Mouse (Mus musculus): ENCODE data around the gene Focad. TPM values are rescaled to one million over a fixed set of nuclear protein-coding genes. Genes with fewer than 3 reads are reported as not detected.
"Not testable (repeated sequence)": the region's sequence is repeated elsewhere in the genome, so short reads cannot be mapped to it uniquely, and the experiment has no call there.

Gene Focad
- total RNA-seq, 2 experiments from 2014 or later: 25.8 to 26.3 TPM

DNA sequence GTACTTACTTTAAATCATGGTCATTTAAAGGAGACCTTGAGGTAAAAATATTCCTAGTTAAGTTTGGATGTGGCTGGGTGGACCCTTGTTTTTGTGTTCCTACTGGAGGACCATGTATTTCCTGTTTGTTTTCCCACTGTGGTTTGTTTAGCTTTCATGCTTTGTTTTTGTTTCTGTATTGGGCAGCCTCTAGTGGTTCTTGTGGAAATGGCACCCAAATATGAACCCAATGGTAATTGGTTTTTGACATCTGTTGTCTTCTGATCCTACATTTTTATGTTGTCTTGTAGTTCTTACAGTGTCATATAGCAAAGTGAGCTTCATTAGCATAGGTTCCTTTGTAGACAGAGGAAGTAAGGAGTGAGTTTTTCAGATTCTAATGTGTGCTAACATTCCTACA, 207.9 kb downstream of the Focad start:
- DNase-seq: peak in 1 of 2 experiments; percentile 15

DNA sequence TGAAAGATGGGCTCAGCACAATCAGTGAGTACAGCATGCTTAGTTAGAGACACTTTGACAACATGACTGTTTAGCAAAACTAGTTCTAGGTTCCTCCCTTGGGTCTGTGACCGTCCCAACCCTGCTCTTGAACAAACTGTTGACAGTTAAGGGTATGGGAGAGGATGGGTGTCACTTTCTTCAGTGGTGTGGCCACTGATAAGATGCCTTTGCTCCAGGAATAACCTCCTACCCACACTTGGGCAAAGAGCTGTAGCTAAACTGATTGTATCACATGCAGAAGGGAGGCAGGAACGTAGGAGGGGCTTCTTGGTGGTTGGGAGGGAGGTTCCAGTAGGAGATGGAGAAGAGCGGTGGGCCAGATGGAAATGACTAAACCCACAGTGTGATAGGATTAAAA, 213.3 kb downstream of the Focad start:
- DNase-seq: no peak

DNA sequence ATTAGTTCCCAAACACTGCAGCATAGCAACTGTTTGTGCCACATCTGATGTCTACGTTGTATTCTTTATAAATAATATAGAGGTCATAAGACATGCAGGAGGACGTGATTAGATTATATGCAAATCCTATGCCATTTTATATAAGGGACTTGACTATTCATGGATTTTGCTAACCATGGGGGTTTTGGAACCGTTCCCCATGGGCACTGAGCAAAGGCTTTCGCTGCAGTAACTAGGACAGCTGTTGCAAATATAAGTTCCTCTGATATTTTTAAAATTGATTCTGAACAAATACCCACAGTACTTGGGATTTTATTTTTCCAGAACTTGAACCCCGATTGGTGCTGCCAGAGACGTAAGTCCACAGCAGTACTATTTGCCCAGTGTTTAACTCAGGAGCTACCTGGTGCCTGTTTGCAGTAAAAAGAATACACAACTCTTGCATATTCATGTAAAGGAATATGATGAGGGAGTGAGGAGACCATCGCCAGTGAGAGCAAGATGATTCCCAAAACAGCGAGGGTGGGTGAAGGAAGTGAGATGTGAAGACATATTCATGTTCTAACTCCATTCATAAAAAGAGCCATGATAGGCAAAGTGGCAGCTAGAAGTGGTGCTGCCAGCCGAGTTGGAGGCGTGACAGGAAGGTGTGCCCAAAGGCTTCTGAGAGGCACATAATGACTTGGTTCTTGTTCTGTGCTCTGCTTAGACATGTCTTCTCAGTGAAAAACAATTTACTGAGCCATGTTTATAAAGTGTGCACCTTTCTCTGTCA, 214.1 kb downstream of the Focad start:
- DNase-seq: no peak

DNA sequence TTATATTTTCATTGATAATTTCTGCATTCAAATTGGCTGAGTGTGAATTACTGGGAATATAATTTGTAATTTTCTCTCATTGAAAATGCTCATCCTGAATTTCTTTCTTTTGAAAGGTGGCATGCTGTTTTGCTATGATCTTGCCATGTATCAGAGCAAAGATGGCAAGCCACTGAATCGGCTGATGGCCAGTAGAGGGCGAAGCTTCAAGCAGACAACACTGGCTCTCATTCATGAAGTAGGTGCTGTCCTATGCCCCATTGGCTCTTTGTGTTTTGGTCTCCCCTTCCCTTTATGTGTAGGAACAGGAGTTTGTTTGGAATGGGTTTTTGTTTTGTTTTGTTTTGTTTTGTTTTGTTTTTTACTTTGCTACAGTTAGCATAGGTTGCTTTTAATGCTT, 215.2 kb downstream of the Focad start:
- DNase-seq: peak; percentile 40 to 50

DNA sequence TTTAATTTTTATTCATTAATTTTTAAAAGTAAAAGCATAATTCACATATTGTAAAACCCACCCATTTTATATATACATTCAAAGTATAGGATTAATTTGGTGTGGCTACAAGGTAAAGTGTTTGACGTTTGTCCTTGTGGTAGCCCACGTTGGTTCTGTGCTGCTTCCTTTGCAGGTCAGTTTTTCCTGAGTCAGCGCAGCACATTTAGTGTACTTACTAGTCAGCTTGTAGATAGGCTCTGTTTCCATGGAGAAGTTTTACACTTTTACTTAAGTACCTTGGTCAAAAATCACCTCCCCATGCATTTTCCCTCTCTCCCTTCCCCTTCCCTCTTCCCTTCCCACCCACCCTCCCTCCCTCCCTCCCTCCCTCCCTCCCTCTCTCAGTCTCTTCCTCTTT, 220.5 kb downstream of the Focad start:
- DNase-seq: no peak

DNA sequence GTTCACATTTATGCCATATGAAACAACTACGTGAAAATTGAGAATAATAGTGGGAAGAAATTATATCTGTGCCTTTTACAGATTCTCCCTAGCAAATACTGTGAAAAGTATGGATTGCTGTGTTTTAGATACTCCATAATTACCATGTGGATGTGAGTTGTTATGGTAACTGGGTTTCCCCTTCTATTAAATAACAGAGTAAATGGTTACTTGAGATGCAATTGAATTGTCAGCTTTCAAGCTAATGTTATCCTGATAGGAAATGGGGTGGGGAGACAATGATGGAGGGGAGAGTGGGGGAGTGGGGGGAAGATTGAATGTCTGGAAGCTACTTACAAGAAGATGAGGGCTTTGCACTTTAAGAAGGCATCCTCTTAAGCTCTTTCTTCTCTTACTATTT, 225.6 kb downstream of the Focad start:
- DNase-seq: no peak

DNA sequence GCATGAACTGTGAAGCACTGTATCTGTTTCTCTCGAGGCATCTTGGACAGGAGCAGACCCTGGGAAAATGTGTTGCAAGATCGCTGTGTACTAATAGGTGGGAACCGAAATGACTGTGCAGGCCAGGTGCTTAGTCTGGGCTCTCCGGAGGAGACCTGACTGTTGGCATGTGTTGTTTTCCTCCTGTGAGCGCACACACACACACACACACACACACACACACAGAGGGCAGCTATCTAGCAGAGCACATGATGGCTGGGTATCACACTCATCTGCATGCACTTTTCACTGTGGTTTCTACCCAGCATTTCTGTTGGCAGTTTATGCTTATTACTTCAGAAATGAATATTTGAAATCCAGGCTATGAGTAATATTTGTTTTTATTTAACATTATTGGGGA, 231.0 kb downstream of the Focad start:
- no peak for DNase-seq

DNA sequence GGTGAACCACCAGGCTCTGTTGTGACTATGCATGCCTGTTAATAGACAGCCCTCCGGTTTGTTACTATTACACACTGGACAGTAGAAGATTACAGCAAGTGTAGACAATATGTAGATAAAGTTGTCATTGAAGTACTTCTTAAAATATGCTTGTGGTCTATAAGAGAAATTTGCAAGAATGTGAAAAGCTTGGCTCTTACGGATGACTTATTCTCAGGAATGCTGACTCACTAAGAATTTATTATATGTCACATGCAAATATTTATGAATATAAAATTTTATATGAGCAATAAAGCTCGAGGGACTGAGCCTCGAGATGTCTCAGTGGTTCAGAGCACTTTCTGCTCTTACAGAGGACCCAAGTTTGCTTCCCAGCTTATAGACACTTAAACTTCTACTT, 240.1 kb downstream of the Focad start:
- DNase-seq: no peak

DNA sequence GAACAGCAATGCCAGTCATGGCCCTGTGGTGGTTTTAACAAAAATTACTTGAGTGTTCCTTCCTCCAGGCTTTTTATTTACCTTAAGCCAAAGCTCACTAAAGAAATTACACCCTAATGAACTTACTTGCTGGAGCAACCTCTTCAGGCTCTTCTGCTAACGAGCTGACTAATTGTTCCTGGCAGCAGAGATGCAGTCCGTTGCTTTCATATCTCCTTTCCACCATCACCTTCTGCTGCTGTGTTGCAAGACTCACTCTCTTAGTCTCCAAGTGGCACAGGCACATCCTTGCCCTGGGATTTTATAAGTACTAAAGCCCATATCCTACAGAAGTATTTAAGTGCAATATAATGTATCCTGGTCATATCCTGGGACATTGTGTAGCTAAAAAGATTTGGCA, 242.3 kb downstream of the Focad start:
- no peak for DNase-seq

DNA sequence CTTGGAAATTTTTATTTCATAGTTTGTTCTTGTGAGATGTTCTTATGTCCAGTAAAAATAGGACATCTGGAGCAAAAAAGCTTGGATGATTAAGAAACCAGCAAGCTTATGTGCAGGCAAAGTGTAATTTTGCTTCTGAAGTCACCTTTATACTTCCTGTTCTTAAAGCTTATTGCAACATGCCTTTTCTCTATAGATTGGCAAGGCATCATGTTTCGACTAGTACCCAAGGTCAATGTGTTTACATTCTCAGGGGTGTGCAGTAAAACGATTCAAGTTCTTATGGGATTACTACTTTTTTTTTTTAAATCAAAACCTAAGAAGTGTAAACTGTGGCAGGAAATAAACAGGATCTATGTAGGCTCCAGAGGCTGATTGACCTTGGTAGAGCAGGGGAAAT, 242.9 kb downstream of the Focad start:
- no peak for DNase-seq

DNA sequence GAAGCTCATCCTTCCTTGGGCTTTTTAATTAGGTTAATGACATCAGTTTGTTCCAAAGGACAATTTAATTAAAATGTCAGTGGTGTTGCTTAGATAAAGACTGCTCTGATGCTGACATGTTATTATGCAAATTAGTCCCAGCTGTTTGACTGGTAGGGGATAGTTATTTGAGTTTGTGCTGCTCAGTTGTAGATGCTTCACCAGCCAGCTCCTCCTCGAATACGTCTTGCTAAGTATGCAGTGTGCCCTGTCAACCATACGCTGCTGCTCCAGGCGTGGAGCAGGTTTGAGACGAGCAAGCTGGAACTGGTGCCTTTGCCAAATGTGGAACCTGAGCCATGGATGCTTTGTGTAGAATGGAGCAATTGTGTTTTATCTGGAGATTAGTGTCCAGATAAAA, 243.7 kb downstream of the Focad start:
- no peak for DNase-seq

DNA sequence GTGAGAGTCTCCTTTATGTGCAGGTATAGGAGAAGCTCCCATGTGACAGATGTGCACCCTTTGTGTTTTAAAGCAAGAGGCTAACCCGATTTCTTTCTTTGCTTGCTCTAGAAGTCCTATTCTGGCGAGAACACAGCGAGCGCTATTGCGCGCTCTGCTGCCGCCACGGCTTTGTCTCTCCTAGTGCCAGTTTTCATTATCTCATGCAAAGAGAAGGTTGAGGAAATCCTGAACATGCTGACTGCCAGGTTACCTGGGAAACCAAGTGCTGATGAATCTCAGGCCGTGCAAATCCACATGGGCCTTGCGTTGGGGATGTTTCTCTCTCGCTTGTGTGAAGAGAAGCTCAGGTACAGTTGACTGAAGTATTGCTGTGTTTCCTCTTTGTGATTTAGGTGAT, 250.0 kb downstream of the Focad start:
- DNase-seq: no peak

DNA sequence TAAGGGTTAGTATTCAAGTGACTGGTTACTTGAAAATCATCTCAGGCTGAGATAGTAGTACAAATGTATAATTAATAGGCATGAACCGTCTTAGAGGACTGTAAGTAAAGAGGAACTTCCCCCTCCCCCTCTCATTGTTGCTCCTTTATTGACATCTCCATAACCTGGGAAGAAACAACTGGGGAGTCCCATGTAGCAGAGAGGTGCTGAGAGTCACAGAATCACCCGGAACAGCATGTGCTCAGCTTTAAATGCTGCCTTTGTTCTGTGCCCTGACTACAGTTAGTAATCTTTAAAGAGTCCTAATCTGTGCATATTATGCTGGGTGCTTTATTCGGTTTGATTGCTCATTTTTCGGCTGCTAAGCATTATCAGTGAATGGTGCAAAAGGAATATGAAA, 250.6 kb downstream of the Focad start:
- DNase-seq: no peak

DNA sequence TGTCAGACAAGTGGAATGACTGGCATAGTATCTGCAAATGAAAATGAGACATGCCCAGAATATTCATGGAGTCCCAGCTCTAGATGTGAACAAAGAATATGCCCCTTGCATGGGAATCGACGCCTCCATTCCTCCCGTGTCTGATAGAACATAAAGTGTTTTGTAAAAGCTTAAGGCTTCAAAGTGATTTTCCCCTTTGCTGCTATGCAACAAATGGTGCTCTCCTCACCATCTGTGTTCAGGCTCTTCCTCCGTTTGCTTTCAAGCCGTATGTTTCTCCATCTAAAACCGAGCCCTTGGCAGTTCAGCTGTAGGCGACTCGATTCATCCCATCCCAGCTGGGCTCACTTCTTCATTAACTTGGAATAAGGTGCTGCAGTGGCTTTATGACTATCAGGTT, 251.5 kb downstream of the Focad start:
- DNase-seq: no peak

DNA sequence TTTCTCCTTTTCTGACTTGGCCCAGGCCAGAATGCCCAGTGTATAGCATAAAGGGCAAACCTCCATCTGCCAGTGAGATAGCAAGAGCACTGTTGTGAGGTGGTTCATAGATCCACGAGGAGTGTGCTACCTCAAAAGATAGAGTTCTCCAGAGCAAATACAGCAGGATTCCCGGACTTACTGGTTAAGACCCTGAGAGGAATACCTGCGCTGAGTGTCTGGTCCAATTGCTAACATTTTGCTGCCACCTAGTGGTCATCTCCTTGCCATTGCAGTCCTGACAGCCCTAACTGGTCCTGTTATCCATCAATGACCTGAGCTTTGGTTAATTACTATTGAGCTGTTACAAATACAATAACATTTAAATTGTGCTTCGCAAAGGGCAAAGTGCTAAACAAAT, 256.5 kb downstream of the Focad start:
- peak; percentile 41 to 66 for DNase-seq

DNA sequence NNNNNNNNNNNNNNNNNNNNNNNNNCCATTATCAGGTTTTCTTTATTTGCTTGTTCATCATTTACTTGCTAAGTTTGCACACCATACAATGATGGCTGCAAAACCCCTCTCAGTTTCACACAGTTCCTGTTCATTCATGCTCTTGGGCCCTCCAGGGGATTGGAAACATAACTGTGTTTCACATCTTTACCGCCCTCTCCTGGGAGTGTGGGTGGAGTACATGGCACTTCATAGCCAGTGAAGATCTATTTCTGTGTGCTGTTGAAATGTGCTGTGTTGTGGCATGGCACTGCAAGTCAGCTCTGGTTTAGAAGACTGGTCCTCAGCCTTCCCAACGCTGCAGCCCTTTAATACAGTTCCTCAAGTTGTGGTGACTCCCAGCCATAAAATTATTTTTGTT, 262.2 kb downstream of the Focad start:
- DNase-seq: peak in 1 of 2 experiments; percentile 30

DNA sequence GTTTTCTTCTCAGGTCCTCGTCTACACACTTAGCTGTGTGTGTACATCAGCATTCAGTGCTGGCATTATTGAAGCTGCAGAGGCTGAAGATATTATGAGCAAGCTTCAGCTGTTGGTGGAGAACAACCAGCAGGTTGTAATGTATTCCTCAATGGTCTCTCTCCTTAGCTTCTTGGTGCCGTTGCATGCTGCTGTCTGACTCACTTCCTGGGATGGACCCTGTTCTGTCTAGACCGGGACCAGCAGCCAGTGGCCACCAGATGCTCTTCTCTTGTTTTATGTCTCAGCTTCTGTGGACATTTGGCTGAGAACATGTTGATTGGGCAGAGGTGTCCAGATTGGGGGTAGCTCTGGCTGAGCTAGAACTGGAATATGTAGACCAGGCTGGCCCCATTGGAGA, 263.0 kb downstream of the Focad start:
- DNase-seq: no peak

DNA sequence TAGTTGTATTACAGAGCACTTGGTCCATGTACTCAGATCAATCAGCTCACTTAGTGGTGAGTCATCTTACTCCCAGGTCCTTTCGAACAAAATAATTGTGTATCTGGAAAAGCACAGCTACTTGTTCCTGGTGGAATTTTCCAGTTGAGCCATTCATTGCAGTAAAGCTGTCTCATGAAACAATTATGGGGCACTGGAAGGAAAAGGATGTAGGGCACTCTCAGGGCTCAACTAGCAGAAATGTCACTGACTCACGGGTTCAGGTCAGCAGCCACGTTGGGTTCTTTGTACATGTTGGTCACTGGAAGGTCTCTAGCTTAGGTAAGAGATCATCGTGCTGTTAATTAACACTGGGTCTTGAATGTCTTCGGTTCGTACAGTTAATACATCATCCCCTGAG, 275.5 kb downstream of the Focad start:
- DNase-seq: peak; percentile 46 to 54

DNA sequence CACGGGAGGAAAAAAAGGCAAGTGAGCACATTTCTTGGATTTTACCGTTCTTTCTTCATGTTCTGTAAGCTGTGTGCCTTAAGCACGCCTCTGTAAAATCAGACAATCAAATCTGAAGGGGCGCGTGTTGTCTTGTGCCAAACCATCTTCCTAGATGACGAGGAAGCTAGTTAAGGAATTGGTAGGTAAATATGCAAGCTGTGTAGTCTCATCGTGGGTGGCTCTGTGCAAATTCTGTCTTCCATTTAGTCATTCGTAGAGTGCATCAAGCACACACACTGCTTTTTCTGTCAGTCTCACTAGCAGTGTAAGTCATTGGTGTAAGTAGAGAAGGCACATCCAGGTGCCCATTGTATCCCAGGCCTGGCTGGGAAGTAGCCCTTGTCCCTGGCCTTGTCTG, 276.4 kb downstream of the Focad start:
- DNase-seq: no peak

DNA sequence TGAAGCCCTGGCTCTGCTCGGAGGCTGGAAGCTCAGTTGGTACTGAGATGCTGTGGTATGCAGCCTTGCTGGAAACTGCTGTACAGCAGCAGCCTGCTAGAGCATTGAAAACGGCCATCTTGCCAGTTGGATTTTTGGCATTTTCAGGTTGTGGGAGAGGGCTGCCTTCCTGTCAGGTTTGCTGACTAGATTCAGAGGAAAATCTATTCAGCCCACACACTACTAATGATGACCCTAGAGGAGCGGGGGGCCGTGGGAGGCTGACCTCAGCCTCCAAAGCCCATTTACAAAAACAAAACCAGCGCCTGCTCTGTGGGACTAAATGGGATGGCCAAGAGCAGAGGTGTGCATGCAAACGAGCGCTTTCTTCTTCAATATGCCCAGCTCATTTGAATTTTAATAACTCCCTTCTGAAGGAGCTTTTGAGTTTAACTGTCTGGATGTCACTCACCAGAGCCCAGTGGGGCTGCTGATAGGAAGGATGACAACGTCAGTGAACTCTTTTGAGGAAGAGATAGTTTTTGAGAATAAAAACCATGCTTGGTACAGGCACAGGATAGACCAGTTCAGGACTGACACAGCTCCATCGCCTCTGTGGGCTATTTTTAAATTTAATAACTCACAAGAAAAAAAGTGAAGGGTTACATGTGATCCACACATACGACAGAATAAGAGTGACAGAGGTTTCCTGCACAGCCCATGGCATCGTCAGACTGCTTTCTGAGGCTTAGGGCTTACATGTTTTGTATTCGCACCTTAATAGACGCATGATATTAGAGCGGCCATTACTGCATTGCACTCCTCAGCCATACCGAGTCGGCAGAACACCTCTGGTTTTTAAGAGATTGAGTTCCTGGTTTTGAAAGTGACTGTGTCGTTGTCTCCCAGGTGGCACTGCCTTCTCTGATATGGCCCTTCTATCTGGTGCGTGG, 278.1 kb downstream of the Focad start:
- no peak for DNase-seq

DNA sequence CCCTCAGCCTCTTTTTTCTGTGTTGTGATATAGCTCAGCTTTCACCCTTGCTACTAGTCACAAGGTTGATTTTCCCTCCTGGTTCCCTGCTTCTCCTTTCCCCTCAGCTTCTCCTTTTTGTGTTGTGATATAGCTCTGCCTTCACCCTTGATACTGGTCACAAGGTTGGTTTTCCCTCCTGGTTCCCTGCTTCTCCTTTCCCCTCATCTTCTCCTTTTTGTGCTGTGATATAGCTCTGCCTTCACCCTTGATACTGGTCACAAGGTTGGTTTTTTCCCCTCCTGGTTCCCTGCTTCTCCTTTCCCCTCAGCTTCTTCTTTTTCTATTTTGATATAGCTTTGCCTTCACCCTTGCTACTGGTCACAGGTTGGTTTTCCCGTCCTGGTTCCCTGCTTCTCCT, 295.6 kb downstream of the Focad start:
- DNase-seq: no peak

DNA sequence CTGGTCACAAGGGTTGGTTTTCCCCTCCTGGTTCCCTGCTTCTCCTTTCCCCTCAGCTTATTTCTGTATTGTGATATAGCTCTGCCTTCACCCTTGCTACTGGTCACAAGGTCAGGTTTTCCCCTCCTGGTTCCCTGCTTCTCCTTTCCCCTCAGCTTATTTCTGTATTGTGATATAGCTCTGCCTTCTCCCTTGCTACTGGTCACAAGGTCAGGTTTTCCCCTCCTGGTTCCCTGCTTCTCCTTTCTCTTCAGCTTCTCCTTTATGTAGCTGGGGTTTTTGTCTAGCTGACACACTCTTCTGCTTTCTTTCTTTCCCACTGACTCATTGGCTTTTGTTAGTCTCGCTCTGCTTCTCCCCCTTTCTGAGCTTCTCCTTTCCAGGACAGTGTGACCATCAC, 296.2 kb downstream of the Focad start:
- DNase-seq: not testable (repeated sequence)

DNA sequence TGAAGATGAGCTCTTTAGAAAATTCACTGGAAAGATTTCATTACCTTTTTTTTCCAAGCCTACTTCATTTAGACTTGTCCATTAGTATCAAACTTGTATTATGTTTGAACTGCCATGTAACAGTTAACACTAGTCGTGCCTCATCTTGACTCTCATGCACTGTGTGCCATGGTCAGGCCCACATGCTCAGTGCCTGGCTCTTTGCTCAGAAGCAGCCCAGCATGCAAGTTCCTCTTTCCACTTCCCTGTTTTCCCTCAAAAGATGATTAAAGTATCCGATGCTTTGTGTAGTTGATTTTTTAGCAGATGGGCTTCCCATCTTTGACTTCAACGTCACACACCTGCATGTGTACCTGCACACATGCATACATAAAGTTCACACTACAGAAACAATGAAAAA, 301.3 kb downstream of the Focad start:
- no peak for DNase-seq

Data from adrenal gland, postnatal 36 days (tissue).